Mouse (Mus musculus): ENCODE measurements at regions not wholly inside any gene's neighbourhood (a gene's known extent, or its start where the extent isn't known, plus 50 kb on each side); places are given as distances from the start of the nearest gene placed in this dataset.

- DNase-seq (ENCODE audit: low read depth, low spot score) = peak; percentile 9
Observed at GRCm38 (mm10) chr4:31493087-31493511, 470.8 kb upstream of the Map3k7 start.

- no peak for DNase-seq (ENCODE audit: low read depth, low spot score)
Observed at GRCm38 (mm10) chr4:31499888-31500287, 464.0 kb upstream of the Map3k7 start.

- DNase-seq (ENCODE audit: low read depth, low spot score) = no peak
Observed at GRCm38 (mm10) chr4:31500432-31500831, 463.5 kb upstream of the Map3k7 start.

- no peak for DNase-seq (ENCODE audit: low read depth, low spot score)
Observed at GRCm38 (mm10) chr4:31525638-31526207, 438.2 kb upstream of the Map3k7 start.

- DNase-seq (ENCODE audit: low read depth, low spot score) = no peak
Observed at GRCm38 (mm10) chr4:31536811-31537210, 427.1 kb upstream of the Map3k7 start.

GRCm38 (mm10) chr4:31553780-31554394, 410.0 kb upstream of the Map3k7 start:
- DNase-seq (ENCODE audit: low read depth, low spot score) = no peak

GRCm38 (mm10) chr4:31555077-31555476, 408.8 kb upstream of the Map3k7 start:
- no peak for DNase-seq (ENCODE audit: low read depth, low spot score)

GRCm38 (mm10) chr4:31557261-31557660, 406.6 kb upstream of the Map3k7 start:
- DNase-seq (ENCODE audit: low read depth, low spot score) = no peak

GRCm38 (mm10) chr4:31560305-31560704, 403.6 kb upstream of the Map3k7 start:
- no peak for DNase-seq (ENCODE audit: low read depth, low spot score)

GRCm38 (mm10) chr4:31561183-31561582, 402.7 kb upstream of the Map3k7 start:
- no peak for DNase-seq (ENCODE audit: low read depth, low spot score)

- peak; percentile 18 for DNase-seq (ENCODE audit: low read depth, low spot score)
Observed at GRCm38 (mm10) chr4:31561823-31562222, 402.1 kb upstream of the Map3k7 start.

GRCm38 (mm10) chr4:31566158-31566557, 397.7 kb upstream of the Map3k7 start:
- no peak for DNase-seq (ENCODE audit: low read depth, low spot score)

- no peak for DNase-seq (ENCODE audit: low read depth, low spot score)
Observed at GRCm38 (mm10) chr4:31566834-31567233, 397.1 kb upstream of the Map3k7 start.

- DNase-seq (ENCODE audit: low read depth, low spot score) = no peak
Observed at GRCm38 (mm10) chr4:31569687-31570086, 394.2 kb upstream of the Map3k7 start.

GRCm38 (mm10) chr4:31576982-31577579, 386.8 kb upstream of the Map3k7 start:
- DNase-seq (ENCODE audit: low read depth, low spot score) = no peak

GRCm38 (mm10) chr4:31583495-31583894, 380.4 kb upstream of the Map3k7 start:
- no peak for DNase-seq (ENCODE audit: low read depth, low spot score)

- DNase-seq (ENCODE audit: low read depth, low spot score) = no peak
Observed at GRCm38 (mm10) chr4:31584171-31584570, 379.7 kb upstream of the Map3k7 start.

- no peak for DNase-seq (ENCODE audit: low read depth, low spot score)
Observed at GRCm38 (mm10) chr4:31594089-31594488, 369.8 kb upstream of the Map3k7 start.

GRCm38 (mm10) chr4:31601536-31601935, 362.4 kb upstream of the Map3k7 start:
- DNase-seq (ENCODE audit: low read depth, low spot score) = no peak

GRCm38 (mm10) chr4:31603776-31604175, 360.1 kb upstream of the Map3k7 start:
- no peak for DNase-seq (ENCODE audit: low read depth, low spot score)

- DNase-seq (ENCODE audit: low read depth, low spot score) = peak; percentile 68
Observed at GRCm38 (mm10) chr4:31608811-31609210, 355.1 kb upstream of the Map3k7 start.

- DNase-seq (ENCODE audit: low read depth, low spot score) = no peak
Observed at GRCm38 (mm10) chr4:31609559-31609958, 354.3 kb upstream of the Map3k7 start.

GRCm38 (mm10) chr4:31612147-31612824, 351.6 kb upstream of the Map3k7 start:
- no peak for DNase-seq (ENCODE audit: low read depth, low spot score)

Measured in telencephalon, adult 2 months (tissue).